Mouse (Mus musculus): Measurements from ENCODE around the gene Tnfsf11.

The Tnfsf11 gene

GRCm38 (mm10) chr14:78307286-78308237, at the start of gene Tnfsf11:
Tnfsf11 (minus strand) TSS chr14:78308043.
- no peaks in the 10 kb centered on the region for H3K27me3 ChIP-seq (ENCODE audit: control insufficient read depth, insufficient read depth, low read length, poor library complexity, severe bottlenecking)
- peak; percentile 19 for DNase-seq (ENCODE audit: low read depth, low spot score)
- H3K36me3 ChIP-seq (ENCODE audit: control insufficient read depth, insufficient read depth, low read length, poor library complexity, severe bottlenecking) = no peaks in the 10 kb centered on the region

DNA sequence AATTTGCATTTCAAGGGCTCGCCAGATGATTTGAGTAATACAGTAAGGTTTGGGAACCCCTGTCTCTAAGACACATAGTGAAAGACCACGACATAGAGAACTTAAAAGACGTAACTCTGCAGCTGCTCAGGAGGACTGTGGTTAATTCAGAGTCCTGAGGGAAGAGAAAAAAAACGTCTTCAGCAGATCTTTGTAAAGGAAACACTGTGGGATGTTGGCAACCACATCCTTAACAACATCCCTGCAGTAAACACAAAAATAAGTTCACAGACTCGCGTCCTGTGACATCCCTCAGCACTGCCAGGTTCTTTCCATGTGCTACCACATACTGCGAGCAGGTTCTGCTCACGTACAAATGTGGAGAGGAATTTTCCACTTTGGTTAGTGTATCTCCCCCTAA, 48.9 kb upstream of the Tnfsf11 start:
- DNase-seq (ENCODE audit: low read depth, low spot score) = no peak
- Histone ChIP-seq H3K27me3 (ENCODE audit: control insufficient read depth, insufficient read depth, low read length, poor library complexity, severe bottlenecking) (no peaks in the 10 kb centered on the region), H3K36me3 (ENCODE audit: control insufficient read depth, insufficient read depth, low read length, poor library complexity, severe bottlenecking) (no peaks in the 10 kb centered on the region)

DNA sequence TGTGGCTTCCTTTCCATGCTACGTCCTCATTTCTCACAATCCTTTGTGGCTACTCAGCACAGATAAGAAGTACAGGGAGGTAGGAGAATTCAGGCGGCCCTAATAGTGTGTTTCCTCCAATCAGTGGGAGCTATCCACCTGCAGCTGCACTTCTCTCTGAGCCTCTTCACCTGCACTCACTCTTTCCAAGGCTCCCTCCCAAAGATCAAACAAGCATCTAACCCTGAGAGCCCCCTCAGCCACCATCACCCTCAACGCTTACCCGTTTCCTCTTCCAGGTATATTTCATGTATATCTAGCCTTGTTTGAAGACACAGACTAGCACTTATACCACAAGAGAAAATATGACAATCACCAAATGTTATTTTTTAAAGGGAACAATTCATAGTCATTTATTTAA, 47.5 kb upstream of the Tnfsf11 start:
- no peak for DNase-seq (ENCODE audit: low read depth, low spot score)
- no peaks in the 10 kb centered on the region for H3K36me3 ChIP-seq (ENCODE audit: control insufficient read depth, insufficient read depth, low read length, poor library complexity, severe bottlenecking)
- H3K27me3 ChIP-seq (ENCODE audit: control insufficient read depth, insufficient read depth, low read length, poor library complexity, severe bottlenecking) = no peaks in the 10 kb centered on the region

DNA sequence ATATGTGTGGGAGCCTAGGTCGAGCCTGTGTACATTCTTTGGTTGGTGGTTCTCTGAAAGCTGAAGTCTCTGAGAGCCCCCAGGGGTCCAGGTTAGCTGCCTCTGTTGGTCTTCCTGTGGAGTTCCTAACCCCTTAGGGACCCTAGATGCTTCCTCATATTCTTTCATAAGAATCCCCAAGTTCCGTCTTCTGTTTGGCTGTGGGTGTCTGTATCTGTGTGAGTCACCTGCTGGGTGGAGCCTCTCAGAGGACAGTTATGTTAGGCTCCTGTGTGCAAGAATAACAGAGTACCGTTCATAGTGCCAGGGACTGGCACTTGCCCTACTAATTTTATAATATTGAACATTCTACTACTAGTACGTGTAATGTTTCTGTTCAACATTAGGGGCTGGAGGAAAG, 45.0 kb upstream of the Tnfsf11 start:
- Histone ChIP-seq H3K27me3 (ENCODE audit: control insufficient read depth, insufficient read depth, low read length, poor library complexity, severe bottlenecking) (no peaks in the 10 kb centered on the region), H3K36me3 (ENCODE audit: control insufficient read depth, insufficient read depth, low read length, poor library complexity, severe bottlenecking) (no peaks in the 10 kb centered on the region)
- DNase-seq (ENCODE audit: low read depth, low spot score) = no peak

DNA sequence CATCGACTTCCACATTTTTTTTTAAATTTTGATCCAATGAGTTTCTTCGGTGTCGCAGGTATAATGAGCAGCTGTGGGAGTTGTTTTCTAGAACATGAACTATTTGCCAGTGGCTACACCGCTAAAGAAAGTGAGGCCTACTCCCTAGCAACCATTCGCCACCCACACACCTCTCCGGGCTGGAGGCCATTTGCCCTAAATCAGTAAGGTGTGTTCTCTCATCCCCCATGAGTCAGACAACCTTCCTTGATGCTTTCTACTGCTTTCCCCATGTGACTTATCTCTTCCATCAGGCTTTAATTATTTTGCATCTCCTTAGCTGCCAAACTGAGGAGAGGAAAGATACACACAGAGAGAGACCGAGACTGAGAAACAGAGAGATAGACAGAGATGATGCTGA, 43.7 kb upstream of the Tnfsf11 start:
- no peak for DNase-seq (ENCODE audit: low read depth, low spot score)
- Histone ChIP-seq H3K27me3 (ENCODE audit: control insufficient read depth, insufficient read depth, low read length, poor library complexity, severe bottlenecking) (no peaks in the 10 kb centered on the region), H3K36me3 (ENCODE audit: control insufficient read depth, insufficient read depth, low read length, poor library complexity, severe bottlenecking) (no peaks in the 10 kb centered on the region)

DNA sequence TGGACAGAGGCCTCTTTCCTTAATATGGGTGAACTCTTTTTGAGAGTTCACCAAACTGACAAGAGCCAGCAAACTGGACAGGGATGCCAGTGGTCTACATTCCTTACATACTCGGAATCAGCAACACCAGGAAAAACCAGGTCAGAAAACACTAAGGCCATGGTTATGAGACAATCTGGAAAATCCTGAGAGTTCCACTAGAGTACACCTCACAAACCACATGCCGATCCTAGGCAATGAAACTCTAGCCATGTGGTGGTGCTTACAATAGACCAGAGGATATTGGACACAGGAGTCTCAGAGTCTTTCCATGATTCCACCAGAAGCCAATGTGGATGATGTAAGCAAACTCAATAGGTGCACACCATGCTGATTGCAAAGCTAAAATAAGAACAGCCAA, 39.9 kb upstream of the Tnfsf11 start:
- DNase-seq (ENCODE audit: low read depth, low spot score) = no peak
- Histone ChIP-seq H3K27me3 (ENCODE audit: control insufficient read depth, insufficient read depth, low read length, poor library complexity, severe bottlenecking) (no peaks in the 10 kb centered on the region), H3K36me3 (ENCODE audit: control insufficient read depth, insufficient read depth, low read length, poor library complexity, severe bottlenecking) (no peaks in the 10 kb centered on the region)

- no peaks in the 10 kb centered on the region for H3K36me3 ChIP-seq (ENCODE audit: control insufficient read depth, insufficient read depth, low read length, poor library complexity, severe bottlenecking)
- DNase-seq (ENCODE audit: low read depth, low spot score) = no peak
- no peaks in the 10 kb centered on the region for H3K27me3 ChIP-seq (ENCODE audit: control insufficient read depth, insufficient read depth, low read length, poor library complexity, severe bottlenecking)
These were observed 35.2 kb upstream of the Tnfsf11 start for GRCm38 (mm10) chr14:78343007-78343406.

DNA sequence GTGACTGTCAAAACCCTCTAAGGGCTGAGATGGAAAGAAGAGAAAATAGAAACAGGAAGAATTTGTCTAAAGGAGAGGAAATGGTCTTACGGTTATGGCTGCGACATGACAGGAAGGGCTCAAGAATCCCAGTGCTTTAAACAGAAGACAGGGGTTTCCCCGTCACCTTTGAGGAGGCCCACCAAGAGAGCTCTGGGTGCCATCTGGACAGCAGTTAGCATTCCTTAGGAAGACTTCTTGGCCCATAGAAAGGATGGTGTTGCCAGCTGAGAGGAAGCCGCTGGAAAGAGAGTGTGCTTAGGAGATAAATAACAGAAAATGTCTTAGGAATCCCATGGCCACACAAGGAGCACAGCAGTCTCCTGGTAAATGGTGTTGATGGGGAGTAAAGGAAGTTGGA, 34.3 kb upstream of the Tnfsf11 start:
- Histone ChIP-seq H3K27me3 (ENCODE audit: control insufficient read depth, insufficient read depth, low read length, poor library complexity, severe bottlenecking) (no peaks in the 10 kb centered on the region), H3K36me3 (ENCODE audit: control insufficient read depth, insufficient read depth, low read length, poor library complexity, severe bottlenecking) (no peaks in the 10 kb centered on the region)
- no peak for DNase-seq (ENCODE audit: low read depth, low spot score)

- H3K36me3 ChIP-seq (ENCODE audit: control insufficient read depth, insufficient read depth, low read length, poor library complexity, severe bottlenecking) = no peaks in the 10 kb centered on the region
- no peaks in the 10 kb centered on the region for H3K27me3 ChIP-seq (ENCODE audit: control insufficient read depth, insufficient read depth, low read length, poor library complexity, severe bottlenecking)
- DNase-seq (ENCODE audit: low read depth, low spot score) = no peak
These were observed 25.5 kb upstream of the Tnfsf11 start for GRCm38 (mm10) chr14:78333341-78333740.

DNA sequence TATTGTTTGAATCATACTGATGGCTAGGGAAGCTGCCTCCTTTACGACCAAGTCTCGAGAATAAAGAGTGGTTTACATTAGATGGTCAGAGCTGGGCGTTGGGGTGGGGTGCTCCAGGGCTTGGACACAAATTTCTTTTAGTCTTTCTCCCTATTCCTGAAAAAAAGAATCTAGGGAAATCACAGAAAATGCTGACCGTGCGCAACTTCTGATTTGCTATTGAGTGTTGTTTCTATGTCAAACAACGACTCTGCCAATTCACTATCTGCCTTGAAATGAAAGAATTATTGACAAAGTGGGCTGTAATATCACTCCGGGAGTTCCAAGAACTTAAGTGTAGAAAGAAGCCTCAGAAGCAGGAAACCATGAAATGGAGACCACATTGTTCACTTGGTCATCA, 23.5 kb upstream of the Tnfsf11 start:
- Histone ChIP-seq H3K27me3 (ENCODE audit: control insufficient read depth, insufficient read depth, low read length, poor library complexity, severe bottlenecking) (no peaks in the 10 kb centered on the region), H3K36me3 (ENCODE audit: control insufficient read depth, insufficient read depth, low read length, poor library complexity, severe bottlenecking) (no peaks in the 10 kb centered on the region)
- DNase-seq (ENCODE audit: low read depth, low spot score) = no peak

- peak; percentile 38 for DNase-seq (ENCODE audit: low read depth, low spot score)
- H3K36me3 ChIP-seq (ENCODE audit: control insufficient read depth, insufficient read depth, low read length, poor library complexity, severe bottlenecking) = no peaks in the 10 kb centered on the region
- H3K27me3 ChIP-seq (ENCODE audit: control insufficient read depth, insufficient read depth, low read length, poor library complexity, severe bottlenecking) = no peaks in the 10 kb centered on the region
These were observed 22.9 kb upstream of the Tnfsf11 start for GRCm38 (mm10) chr14:78330576-78331300.

DNA sequence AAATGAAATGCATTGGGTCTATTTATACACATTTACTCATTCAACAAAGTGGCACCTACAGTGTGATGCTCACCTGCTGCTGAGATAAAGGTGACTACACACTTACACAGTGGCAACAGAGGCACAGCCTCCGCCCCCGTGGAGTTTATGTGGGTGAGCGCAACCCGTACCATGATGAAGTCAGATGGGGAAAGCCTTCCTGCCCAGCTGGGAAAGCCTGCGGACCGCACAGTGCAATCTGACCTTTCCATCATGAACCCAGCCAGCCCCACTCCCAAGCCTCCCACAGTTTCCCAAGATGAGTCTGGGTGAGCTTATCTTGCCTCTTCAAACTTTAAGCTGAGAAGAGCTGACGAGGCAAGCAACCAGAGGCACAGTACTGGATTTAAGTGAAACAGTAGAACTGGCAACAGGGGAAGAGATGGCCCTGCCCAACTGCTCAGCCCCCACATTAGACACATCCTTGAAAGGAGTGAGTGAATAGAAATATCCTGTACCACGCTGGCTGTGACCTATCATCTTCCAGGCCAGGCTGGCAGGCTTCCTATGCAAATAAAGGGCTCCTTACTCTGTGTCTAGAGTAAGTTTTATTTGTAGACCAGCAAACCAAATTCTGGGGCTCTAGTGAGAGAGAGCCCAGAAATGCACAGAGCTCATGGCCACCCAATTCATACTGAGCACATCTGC, 22.1 kb upstream of the Tnfsf11 start:
- H3K27me3 ChIP-seq (ENCODE audit: control insufficient read depth, insufficient read depth, low read length, poor library complexity, severe bottlenecking) = no peaks in the 10 kb centered on the region
- no peak for DNase-seq (ENCODE audit: low read depth, low spot score)
- H3K36me3 ChIP-seq (ENCODE audit: control insufficient read depth, insufficient read depth, low read length, poor library complexity, severe bottlenecking) = no peaks in the 10 kb centered on the region

DNA sequence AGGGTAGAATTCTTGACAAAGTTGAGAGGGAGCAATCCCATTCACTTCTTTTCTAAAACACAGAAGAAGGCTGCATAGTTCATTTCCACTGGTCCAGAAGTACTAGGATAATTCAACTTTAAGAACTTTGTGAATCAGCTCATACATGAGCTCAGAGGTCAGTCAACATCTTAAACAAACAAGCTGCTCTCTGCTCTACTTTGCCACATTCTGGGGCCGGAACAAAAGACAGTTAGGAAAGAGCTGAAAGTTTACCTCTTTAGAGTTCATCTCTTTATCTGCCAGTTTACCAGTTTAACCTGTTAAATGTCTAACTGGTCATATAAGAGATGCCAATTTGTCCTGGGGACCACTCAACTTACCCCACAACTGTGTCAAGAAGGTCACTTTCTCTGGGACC, 15.5 kb upstream of the Tnfsf11 start:
- H3K36me3 ChIP-seq (ENCODE audit: control insufficient read depth, insufficient read depth, low read length, poor library complexity, severe bottlenecking) = no peaks in the 10 kb centered on the region
- H3K27me3 ChIP-seq (ENCODE audit: control insufficient read depth, insufficient read depth, low read length, poor library complexity, severe bottlenecking) = no peaks in the 10 kb centered on the region
- no peak for DNase-seq (ENCODE audit: low read depth, low spot score)

DNA sequence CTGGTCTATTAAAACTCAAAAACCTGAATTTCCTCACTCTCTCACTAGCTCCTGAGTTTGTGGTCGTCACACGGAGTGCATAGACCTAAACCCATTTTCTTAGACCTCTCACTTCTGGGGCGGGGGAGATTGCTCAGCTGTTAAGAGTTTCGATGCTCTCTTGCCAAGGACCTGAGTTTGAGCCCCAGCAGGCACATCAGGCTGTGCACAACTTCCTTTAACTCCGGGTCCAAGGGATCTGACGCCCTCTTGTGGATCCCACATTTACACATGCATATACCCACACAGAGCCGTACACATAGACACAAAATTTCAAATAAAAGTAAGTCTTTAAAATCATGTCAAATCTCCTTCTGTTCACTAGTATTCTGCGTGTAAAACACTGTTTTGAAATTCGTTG, 15.1 kb upstream of the Tnfsf11 start:
- Histone ChIP-seq H3K27me3 (ENCODE audit: control insufficient read depth, insufficient read depth, low read length, poor library complexity, severe bottlenecking) (no peaks in the 10 kb centered on the region), H3K36me3 (ENCODE audit: control insufficient read depth, insufficient read depth, low read length, poor library complexity, severe bottlenecking) (no peaks in the 10 kb centered on the region)
- DNase-seq (ENCODE audit: low read depth, low spot score) = no peak

DNA sequence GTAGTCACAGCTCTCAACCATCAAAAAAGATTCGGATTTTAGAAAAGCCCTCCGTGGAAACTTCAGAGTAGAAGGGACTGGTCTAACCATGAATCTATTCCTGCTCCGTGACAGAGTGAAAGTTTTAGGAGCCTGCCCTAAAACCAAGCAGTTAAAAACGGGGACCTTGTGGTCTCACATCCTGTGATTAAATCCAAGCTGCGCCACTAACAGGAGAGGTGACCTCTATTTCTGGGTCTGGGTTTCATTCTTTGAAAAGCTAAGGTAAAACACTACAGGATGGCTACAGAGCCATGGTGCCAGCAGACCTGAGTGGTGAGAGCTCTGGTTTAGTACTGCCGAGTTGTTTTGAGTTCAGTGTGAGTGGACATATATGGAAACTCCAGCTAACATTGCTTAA, 12.4 kb upstream of the Tnfsf11 start:
- Histone ChIP-seq H3K36me3 (ENCODE audit: control insufficient read depth, insufficient read depth, low read length, poor library complexity, severe bottlenecking) (no peaks in the 10 kb centered on the region), H3K27me3 (ENCODE audit: control insufficient read depth, insufficient read depth, low read length, poor library complexity, severe bottlenecking) (no peaks in the 10 kb centered on the region)
- DNase-seq (ENCODE audit: low read depth, low spot score) = no peak

Measured in splenic B cell, adult 2 months (primary cell).